Mouse (Mus musculus): ENCODE measurements around the gene 1700015G11Rik. TPM values are rescaled to one million over a fixed set of nuclear protein-coding genes. Genes with fewer than 3 reads are reported as not detected.

The 1700015G11Rik gene
- total RNA-seq (2023; ENCODE audit: inconsistent age), result not detected in 4 replicates

DNA sequence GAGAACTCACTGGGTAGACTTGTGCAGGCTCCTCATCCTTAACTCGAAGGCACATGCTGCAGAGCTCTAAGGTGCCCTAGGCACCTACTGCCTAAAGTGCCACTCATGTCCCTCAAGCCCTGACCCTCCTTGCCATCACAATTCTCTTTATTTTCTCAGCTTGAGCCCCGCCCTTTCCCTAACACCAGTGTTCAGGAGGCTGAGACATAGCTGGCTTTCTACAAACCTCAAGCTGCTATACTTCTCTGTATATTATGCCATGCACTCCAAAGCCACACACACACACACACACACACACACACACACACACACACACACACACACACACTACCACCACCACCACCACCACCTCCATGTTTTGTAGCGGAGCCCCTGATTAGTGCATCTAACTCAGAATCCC lies at the start of gene 1700015G11Rik:
1700015G11Rik (minus strand) TSS at position 101 of the 400 bp plus-strand sequence.

DNA sequence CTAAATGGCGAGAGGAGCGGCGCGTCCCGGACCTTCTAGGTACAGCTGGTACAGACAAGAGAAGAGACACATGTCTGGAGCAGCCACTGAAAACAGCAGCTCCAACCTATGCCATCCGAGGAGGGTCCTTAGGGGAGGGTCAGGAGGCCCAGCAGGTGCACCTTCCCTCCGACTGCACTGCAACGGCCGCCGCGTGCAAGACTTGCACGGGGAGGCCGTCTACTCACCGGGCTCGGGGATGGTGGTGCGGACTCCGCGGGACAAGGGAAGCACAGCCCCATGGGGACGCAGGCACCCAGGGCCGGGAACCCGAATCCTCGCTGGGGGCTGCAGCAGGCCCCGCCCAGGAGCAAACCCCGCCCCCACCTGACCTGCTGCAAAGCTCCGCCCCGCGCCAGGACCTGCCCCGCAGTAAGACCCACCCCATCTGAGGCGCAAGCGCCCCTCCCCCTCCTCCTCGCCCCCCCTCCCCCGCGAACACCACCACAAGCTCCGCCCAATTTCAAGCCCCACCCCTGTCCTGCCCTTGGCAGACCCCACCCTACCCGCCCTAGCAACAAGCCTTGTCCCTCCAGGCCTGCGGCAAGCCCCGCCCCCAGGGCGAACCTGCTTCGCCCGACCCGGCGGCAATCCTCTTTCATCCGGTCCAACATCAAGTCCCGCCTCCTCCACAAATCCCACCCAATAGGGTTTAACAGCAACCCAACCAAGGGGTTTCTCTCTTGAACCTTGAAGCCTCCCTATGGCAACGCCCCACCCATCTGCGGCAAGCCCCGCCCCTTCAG lies 9.8 kb downstream of the 1700015G11Rik start, which contains the start of gene Svip:
Svip (minus strand) TSS at position 508 of the 785 bp plus-strand sequence.

Other genes starting within 250 kb of the 1700015G11Rik start
- gene Gas2, start 153.7 kb downstream of the 1700015G11Rik start, total RNA-seq (2023; ENCODE audit: inconsistent age), result 4.9 to 6.5 TPM (median 5.0 TPM) in 4 replicates
- gene Fancf, start 153.5 kb downstream of the 1700015G11Rik start, total RNA-seq (2023; ENCODE audit: inconsistent age), result 3.2 to 6.1 TPM (median 4.5 TPM) in 4 replicates
- 0.48 to 2.1 TPM (median 0.76 TPM) in 4 replicates for gene Svip, start 9.7 kb downstream of the 1700015G11Rik start, total RNA-seq (2023; ENCODE audit: inconsistent age)

Measured in B cell, adult (primary cell).